Mouse (Mus musculus) erythroblast, adult 5-6 weeks (primary cell): Measurements from ENCODE around the gene Lingo3. TPM values are rescaled to one million over a fixed set of nuclear protein-coding genes. Genes with fewer than 3 reads are reported as not detected.
"Not testable (repeated sequence)": the region's sequence is repeated elsewhere in the genome, so short reads cannot be mapped to it uniquely, and the experiment has no call there.

Experiments
- ATAC-seq: replicated peaks from 2 replicates; pipeline ENCODE4 v1.8.0; 2016; ENCODE audit warnings: moderate number of reproducible peaks, mild to moderate bottlenecking, moderate TSS enrichment, inconsistent platforms; ENCODE audit not compliant: poor library complexity, low FRiP score, severe bottlenecking
- total RNA-seq, 2 experiments: library from RNA; stranded (forward) in 1 of 2; stranded (reverse) in 1 of 2; fragments of 150-400 nt in 1 of 2; fragments of 200-764, 138-1000 nt in 1 of 2; gene quantifications; 2 replicates each; pipeline versions ENCODE4 v1.2.3 to v1.2.4; 2015 to 2017; ENCODE audit warnings: low replicate concordance in 2 of 2

The Lingo3 gene
- total RNA-seq, 2 experiments from 2014 or later = not detected

DNA sequence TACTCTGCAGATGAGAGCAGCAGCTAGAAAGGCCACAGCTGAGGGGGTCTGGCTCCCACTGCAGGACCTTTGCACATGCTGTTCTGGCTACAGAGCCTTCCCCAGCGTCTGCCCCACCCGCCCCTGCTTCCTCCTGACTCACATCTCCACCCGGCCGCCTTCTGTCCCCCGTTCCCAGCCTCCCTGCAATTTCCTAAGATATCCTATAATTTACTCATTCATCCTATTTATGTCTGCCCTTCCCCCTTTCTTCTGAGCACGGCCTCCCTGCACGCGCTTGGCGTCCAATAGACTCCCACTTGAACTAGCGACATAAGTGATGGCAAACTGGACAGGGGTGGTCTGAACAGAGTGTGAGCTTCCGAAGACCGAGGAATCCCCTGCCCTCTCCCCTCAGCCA is 1.9 kb upstream of the Lingo3 start:
- no peak for ATAC-seq

DNA sequence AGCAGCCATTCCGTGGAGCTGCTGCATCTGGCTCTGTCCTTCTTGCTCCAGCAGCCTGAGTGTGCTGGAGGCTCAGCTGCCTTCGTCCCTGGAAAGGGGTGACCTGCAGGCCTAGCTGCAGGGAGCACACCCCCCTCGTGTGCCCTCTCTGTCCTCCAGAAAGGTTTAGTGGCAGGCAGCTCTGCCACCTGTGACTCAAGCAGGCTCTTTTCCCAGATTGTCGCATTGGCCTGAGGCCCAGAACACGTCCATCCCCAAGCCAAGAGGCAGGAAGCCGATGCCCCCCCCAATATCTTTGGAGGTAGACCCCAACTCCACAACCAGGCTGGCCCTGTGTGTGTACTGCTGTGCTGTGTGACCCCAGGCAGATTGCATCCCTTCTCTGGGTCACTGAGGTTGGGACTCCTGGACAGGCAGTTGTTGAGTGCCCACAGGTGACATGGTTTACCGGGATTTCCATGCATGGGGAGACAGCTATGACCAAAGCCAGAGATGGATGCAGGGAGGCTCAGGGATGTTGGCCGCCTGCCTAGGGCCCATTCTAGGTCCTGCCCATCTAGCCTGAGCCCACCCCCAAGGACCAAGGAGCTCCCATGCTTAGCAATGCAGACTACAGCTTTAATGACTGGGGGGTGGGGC is 1.3 kb upstream of the Lingo3 start:
- no peak for ATAC-seq

DNA sequence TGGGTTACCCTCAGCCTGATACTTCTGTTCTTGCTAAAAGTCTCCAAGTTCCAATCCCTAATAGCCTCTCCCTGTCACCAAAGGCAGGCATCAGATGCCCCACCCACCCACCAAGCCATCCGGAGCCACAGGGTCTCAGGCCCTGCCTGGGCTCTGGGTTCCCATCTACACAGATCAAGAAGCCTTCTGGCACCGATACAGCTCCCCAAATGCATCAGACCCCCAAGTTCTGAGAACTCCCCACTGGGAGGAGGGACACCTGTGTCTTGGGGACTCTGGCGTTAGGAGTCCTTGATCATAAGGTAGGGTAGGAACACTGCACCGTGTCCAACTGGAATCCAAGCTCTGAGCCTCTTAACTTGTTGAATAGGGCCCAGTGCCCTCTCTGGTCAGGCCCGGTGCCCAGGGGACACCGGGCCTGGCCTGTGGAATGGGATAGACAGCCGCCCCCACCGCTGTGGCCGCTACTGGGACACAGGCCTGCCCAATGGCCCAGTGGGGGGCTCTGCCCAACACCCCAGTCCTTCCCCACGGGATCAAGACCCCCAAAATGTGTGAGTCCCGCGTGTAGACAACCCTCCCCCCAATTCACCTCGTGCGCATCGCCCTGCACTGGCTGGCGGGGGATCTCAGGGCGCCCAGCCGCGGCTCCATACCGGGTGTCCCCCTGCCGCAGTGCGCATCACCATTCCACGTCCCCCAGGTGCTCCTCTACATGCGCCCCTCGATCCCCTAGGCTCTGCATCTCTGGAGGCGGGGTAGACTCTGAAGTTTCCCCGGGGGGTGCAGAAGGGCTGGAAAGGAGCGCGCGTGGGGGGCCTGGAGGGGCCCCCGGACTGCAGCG is 530 bp downstream of the Lingo3 start:
- no peak for ATAC-seq

DNA sequence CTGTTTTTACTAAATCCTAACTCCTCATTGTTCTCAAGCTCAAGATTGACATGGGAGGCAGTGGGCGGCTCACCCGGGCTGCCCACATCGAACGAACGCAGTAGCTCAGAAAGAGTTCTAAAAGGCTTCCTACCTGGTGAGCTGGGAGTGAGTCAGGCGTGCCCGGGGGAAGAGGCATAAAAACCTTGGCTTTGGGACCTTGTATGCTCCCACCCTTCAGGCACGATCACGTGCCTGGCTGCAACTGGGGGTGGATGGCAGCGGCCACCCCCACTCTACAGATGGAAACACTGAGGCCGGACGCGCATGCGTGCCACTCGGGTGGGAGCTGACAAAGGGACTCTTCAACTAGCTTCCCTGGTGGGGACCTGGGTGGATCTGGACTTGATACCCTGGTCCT is 1.5 kb downstream of the Lingo3 start:
- no peak for ATAC-seq

- ATAC-seq = no peak
These were observed 2.2 kb downstream of the Lingo3 start for GRCm38 (mm10) chr10:80841685-80842084.

GRCm38 (mm10) chr10:80839848-80840247 is 4.0 kb downstream of the Lingo3 start:
- no peak for ATAC-seq

- no peak for ATAC-seq
These were observed 5.4 kb downstream of the Lingo3 start for GRCm38 (mm10) chr10:80838346-80838912.

GRCm38 (mm10) chr10:80837827-80838226 is 6.0 kb downstream of the Lingo3 start:
- ATAC-seq = no peak

DNA sequence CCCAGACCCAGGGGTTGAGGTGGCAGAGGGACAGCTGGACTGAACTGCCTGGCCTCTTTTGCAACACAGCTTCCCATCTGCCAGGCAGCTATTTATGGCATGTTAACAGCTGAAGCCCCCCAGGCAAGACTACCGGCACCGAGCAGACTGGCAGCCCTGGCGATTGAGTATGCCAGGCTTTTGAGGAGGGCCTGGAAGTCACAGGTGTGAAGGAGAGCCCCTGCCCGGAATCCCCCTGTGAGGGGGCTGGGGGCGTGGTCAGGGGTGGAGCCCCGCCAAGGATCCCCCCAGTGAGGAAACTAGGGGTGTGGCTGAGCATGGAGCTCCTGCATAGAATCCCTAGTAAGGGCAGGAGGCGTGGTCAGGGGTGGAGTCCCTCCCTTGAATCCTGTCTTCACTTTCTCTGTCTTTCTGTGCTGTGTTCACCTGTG is 6.9 kb downstream of the Lingo3 start:
- ATAC-seq = no peak

DNA sequence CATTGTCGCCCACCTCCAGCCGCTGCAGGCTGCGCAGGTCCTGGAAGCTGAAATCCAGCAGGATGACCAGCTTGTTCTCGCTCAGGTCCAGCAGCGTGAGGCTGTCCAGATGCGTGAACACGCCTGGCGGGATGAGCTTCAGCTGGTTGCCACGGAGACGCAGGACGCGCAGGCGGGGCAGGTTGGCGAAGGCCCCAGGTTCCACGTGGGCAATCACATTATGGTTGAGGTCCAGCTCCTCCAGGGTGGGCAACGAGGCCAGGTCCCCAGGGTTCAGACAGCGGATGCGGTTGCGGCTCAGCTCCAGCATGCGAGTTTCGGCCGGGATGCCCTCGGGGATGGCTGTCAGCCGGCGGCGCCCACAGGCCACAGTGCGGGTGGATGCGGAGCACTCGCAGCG is 8.2 kb downstream of the Lingo3 start:
- ATAC-seq = no peak

DNA sequence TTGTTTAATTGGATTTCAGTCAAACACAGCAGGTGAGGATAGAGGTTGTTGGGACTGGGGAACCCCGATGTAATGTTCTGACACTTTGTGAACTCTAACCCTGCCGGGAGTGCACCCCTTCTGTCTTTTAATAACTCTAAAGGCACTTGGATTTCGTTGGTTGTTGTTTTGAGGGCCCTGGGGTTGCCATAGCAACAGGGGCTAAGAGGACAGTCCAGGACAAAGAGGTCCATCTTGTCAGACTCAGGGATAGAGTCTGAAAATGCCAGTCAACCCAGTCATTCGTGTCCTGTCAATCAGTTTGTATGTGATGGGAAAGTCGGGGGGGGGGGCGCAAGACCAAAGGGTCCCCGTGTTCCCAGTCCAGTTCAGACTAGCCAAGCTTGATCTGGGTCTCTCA is 11.0 kb downstream of the Lingo3 start:
- no peak for ATAC-seq

- ATAC-seq = no peak
These were observed 12.7 kb downstream of the Lingo3 start for GRCm38 (mm10) chr10:80831136-80831535.

- no peak for ATAC-seq
These were observed 14.2 kb downstream of the Lingo3 start for GRCm38 (mm10) chr10:80829359-80830278.

GRCm38 (mm10) chr10:80828587-80828986 is 15.3 kb downstream of the Lingo3 start:
- ATAC-seq = not testable (repeated sequence)

- ATAC-seq = no peak
These were observed 15.9 kb downstream of the Lingo3 start for GRCm38 (mm10) chr10:80827870-80828420.

GRCm38 (mm10) chr10:80827063-80827869 is 16.6 kb downstream of the Lingo3 start:
- no peak for ATAC-seq

DNA sequence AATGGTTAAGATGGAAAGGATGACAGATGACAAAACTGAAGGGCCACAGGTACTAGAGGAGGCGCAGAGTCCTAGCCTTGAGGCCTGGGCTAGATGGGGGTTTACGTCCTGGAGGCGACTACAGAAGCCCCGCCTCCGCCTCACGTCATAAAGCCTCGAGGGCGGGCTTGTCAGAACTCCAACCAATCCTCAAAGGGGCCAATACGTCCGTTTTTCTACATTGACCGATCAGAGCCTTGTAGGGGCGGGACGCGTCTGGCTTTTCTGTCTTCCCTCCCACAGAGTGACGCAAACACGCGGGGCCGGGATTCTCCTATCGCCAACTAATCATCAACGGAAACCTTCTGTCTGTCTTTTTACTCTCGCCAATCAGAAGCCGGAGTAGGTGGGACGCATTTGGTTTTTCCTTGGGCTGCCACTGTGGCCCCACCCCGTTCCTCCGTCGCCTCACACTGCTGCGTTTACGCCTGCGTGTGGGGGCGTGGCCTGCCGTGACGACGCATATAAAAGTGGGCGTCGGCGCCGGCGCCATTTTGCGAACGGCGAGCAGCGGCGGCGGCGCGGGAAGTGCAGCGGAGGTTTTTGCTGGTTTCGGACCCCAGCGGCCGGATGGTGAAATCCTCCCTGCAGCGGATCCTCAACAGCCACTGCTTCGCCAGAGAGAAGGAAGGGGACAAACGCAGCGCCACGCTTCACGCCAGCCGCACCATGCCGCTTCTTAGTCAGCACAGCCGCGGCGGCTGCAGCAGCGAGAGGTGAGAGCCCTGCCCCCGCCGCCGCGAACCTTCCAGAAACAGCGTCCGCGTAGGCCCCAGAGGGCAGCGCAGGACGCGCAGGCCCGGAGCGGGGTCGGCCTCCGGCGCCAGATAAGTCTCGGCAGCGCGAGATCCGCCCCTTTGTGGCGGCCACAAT is 17.4 kb downstream of the Lingo3 start, which contains the start of gene Oaz1:
Gene Oaz1 (plus strand): TSS at position 506 of the 912 bp plus-strand sequence.
- peak; percentile 84 for ATAC-seq

GRCm38 (mm10) chr10:80824827-80825226 is 19.0 kb downstream of the Lingo3 start:
- no peak for ATAC-seq
